Mouse (Mus musculus): ENCODE results near the gene Pcnx.

Pcnx gene

GRCm38 (mm10) chr12:81855031-81855430, 4.8 kb upstream of the Pcnx start:
- DNase-seq (ENCODE audit: low spot score in 2 of 2) = no peak

- DNase-seq (ENCODE audit: low spot score in 2 of 2) = no peak
Measured at GRCm38 (mm10) chr12:81856696-81857095, 3.1 kb upstream of the Pcnx start.

GRCm38 (mm10) chr12:81857251-81857650, 2.6 kb upstream of the Pcnx start:
- no peak for DNase-seq (ENCODE audit: low spot score in 2 of 2)

- no peak for DNase-seq (ENCODE audit: low spot score in 2 of 2)
Measured at GRCm38 (mm10) chr12:81857978-81858569, 1.7 kb upstream of the Pcnx start.

GRCm38 (mm10) chr12:81860308-81861181, 722 bp downstream of the Pcnx start:
- DNase-seq (ENCODE audit: low spot score in 2 of 2) = peak; percentile 69 to 75

GRCm38 (mm10) chr12:81861199-81862085, 1.6 kb downstream of the Pcnx start:
- DNase-seq (ENCODE audit: low spot score in 2 of 2) = no peak

- peak; percentile 81 to 83 for DNase-seq (ENCODE audit: low spot score in 2 of 2)
Measured at GRCm38 (mm10) chr12:81862351-81862802, 2.6 kb downstream of the Pcnx start.

- no peak for DNase-seq (ENCODE audit: low spot score in 2 of 2)
Measured at GRCm38 (mm10) chr12:81863949-81864348, 4.1 kb downstream of the Pcnx start.

GRCm38 (mm10) chr12:81865183-81865582, 5.4 kb downstream of the Pcnx start:
- no peak for DNase-seq (ENCODE audit: low spot score in 2 of 2)

GRCm38 (mm10) chr12:81867316-81867715, 7.5 kb downstream of the Pcnx start:
- DNase-seq (ENCODE audit: low spot score in 2 of 2) = no peak

- DNase-seq (ENCODE audit: low spot score in 2 of 2) = no peak
Measured at GRCm38 (mm10) chr12:81869205-81869940, 9.6 kb downstream of the Pcnx start.

GRCm38 (mm10) chr12:81873345-81873744, 13.5 kb downstream of the Pcnx start:
- DNase-seq (ENCODE audit: low spot score in 2 of 2) = no peak

- no peak for DNase-seq (ENCODE audit: low spot score in 2 of 2)
Measured at GRCm38 (mm10) chr12:81880161-81880560, 20.3 kb downstream of the Pcnx start.

- no peak for DNase-seq (ENCODE audit: low spot score in 2 of 2)
Measured at GRCm38 (mm10) chr12:81883255-81884106, 23.7 kb downstream of the Pcnx start.

GRCm38 (mm10) chr12:81884107-81884398, 24.2 kb downstream of the Pcnx start:
- no peak for DNase-seq (ENCODE audit: low spot score in 2 of 2)

GRCm38 (mm10) chr12:81884983-81885382, 25.2 kb downstream of the Pcnx start:
- no peak for DNase-seq (ENCODE audit: low spot score in 2 of 2)

GRCm38 (mm10) chr12:81885982-81886381, 26.2 kb downstream of the Pcnx start:
- no peak for DNase-seq (ENCODE audit: low spot score in 2 of 2)

GRCm38 (mm10) chr12:81888954-81889353, 29.1 kb downstream of the Pcnx start:
- DNase-seq (ENCODE audit: low spot score in 2 of 2) = no peak

GRCm38 (mm10) chr12:81891946-81892345, 32.1 kb downstream of the Pcnx start:
- no peak for DNase-seq (ENCODE audit: low spot score in 2 of 2)

GRCm38 (mm10) chr12:81894311-81894710, 34.5 kb downstream of the Pcnx start:
- DNase-seq (ENCODE audit: low spot score in 2 of 2) = no peak

GRCm38 (mm10) chr12:81895986-81896385, 36.2 kb downstream of the Pcnx start:
- DNase-seq (ENCODE audit: low spot score in 2 of 2) = no peak

Measured in heart, adult 9 months (tissue).